Mouse (Mus musculus) E14TG2a.4 (cell line): ENCODE results near the gene Cngb1.
A peak's percentile ranks its signal among the peaks of the same experiment; 100 is the strongest.

ENCODE experiments used
- CTCF ChIP-seq: conservative IDR thresholded peaks from 2 replicates; pipeline ENCODE4 v1.5.1; 2014; ENCODE audit warnings: low read length
- NANOG ChIP-seq: IDR thresholded peaks from 2 replicates; pipeline ENCODE4 v1.6.1; 2014; ENCODE audit warnings: borderline replicate concordance, low read length, mixed read lengths
- POU5F1 ChIP-seq: IDR thresholded peaks from 2 replicates; pipeline ENCODE4 v1.6.1; 2014; ENCODE audit warnings: low read length, borderline replicate concordance

GRCm38 (mm10) chr8:95235683-95236082 is 70.7 kb downstream of the Cngb1 start:
- TF ChIP-seq POU5F1, result no peak
- TF ChIP-seq CTCF, result peak; percentile 89
- no peak for TF ChIP-seq NANOG
